Mouse (Mus musculus): Measurements from ENCODE around the gene Zfp740.
"Not testable (repeated sequence)": the region's sequence is repeated elsewhere in the genome, so short reads cannot be mapped to it uniquely, and the experiment has no call there.

Gene Zfp740

DNA sequence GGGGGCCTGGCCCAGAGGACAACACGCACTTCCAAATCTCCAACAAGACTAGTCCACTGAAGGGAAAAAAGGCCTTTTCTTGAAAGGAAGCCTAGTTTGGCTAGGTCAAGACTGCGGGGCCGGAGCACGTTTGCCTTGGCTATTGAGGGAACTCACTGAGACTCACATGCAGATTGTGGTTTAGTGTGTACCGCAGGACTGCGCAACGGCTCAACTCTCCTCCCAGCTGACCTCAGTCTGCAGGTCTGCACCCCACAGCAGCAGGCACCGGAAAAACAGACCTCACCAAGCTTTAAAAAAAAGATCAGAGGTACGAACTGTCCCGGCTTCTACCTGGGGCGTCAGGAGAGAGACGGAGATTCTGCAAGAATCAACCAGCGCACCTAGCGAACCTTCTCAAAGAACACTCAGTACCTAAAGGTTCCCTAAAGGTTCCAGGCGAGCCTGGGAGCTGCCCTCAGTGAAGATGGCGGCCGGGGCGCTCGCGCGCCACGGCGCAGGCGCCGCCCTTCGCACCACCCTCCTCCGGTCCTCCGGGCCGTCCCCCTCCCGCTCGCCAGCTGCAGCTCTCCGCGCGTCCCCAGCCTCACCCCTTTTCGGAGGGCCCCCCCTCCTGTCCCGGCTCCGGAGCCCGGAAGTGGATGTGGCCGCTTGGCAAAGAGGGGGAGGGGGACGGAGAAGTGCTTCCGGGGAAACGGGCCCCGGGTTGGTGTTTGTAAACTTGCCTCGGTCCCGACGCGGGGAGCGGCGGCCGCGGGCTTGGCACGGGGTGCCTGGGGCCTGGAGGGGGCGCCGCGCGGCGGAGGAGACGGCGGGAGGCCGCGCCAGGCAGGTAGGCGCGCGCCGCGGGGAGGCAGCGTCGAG is at the start of gene Zfp740:
TSS of gene Zfp740 (plus strand) at position 279 of the 864 bp plus-strand sequence.
- peak; percentile 94 for DNase-seq

DNA sequence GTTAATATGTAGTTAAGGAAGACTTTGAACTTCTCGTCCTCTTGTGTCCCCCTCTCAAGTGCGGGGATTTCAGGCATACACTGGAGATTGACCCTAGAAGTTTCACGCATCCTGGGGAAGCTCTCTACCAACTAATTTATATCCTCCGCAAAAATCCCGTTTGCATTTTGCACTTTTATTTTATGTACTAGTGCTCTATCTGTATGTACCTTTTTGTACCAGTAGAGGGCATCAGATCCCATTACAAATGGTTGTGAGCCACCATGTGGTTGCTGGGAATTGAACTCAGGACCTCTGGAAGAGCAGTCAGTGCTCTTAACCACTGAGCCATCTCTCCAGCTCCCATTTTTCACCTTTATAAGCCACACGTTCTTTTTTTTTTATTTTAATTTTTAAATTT is 48.0 kb upstream of the Zfp740 start:
- DNase-seq, result not testable (repeated sequence)

GRCm38 (mm10) chr15:102156836-102157235 is 46.2 kb upstream of the Zfp740 start:
- no peak for DNase-seq

DNA sequence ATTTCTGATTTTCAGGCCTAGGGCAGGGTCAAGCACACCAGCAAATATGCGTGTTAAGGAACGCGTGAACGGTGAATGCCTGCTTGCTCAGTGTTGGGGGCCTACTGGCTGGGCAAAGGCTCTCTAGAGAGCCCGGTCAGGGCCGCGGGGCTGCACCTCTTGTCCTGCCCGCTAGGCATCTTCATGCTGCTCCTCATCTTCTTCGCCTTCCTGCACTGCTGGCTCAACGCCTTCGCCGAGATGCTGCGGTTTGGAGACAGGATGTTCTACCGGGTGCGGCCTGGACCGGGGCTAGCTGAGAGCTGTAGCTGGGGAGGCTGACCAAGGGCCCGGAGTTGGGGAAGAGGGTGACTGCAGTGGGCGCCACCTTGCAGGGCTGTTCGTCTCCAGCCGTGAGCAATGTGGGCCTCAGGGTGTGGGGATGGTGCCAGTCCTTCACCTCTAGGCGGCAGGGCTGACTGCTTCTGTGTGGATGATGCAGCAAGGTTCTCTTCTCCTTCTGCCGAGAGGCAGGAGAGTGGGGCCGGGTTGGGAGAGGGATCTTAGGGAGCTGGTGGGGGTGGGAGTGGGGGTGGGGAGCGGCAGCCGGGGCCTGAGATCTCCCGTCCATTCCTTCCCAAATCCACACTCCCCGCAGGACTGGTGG is 42.5 kb upstream of the Zfp740 start:
- DNase-seq, result no peak

GRCm38 (mm10) chr15:102163900-102164693 is 39.0 kb upstream of the Zfp740 start:
- DNase-seq, result no peak

- no peak for DNase-seq
These were observed 37.5 kb upstream of the Zfp740 start for GRCm38 (mm10) chr15:102165468-102166100.

DNA sequence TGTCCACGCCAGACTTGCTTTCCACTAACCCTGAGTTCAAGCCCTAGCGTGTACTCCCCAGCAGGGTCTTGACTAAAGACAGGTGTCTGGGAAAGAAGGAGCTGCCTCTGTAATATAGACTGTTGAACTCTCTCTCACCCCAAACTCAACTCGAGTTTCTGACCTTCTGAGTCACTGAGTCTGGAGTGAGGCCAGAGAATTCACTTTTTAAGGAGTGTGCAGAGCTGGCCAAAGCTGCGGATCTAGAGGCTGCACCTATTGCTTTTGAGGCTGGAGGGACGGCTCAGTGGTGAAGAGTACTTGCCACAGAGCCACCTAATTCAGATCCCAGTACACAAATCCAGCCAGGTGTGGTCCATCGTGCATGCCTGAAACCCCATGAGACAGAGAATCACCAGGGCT is 35.4 kb upstream of the Zfp740 start:
- DNase-seq, result no peak

- no peak for DNase-seq
These were observed 34.0 kb upstream of the Zfp740 start for GRCm38 (mm10) chr15:102169064-102169463.

DNA sequence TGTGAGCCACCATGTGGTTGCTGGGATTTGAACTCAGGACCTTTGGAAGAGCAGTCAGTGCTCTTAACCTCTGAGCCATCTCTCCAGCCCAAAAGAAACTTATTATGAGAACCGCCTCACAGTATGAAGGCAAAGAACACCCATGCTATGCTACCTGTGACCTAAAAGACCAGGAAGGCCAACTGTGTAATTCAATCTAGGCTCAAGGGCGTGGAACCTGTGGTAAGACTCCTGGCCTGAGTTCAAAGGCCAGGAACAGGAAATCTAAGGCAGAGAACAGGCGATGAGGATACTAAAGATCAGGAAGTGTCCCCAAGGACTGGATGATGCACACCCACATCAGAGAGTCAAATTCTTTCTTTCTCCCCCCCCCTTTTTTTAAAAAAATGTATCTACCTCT is 29.5 kb upstream of the Zfp740 start:
- DNase-seq, result no peak

DNA sequence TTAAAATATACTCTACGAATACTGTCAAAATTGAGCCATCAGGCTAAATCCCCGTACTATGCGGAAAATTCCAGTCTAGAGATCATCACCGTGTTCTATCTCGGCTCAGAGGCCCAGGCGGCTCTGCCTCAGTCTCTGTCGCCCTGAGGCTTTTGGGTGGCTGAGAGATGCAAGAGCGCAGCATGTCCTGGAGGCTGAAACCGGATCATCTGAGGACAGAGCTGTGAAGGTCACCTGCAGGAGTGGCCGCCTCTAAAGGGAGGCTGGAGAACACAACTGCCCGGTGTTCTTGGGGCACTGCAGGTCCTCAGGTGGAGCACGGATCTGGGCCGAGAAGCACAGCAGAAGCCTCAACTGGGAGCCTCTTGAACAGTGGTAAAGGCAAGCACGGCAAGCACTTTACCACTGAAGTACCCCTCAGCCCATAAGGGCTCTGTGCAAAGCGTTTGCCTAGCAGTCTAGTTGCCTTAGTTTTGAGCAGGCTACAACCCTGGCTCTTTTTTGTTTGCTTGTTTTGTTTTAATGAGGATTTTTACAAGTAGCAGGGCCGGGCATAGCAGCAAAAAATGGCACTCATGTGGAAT is 27.2 kb upstream of the Zfp740 start:
- DNase-seq, result no peak

- no peak for DNase-seq
These were observed 26.3 kb upstream of the Zfp740 start for GRCm38 (mm10) chr15:102176571-102177316.

GRCm38 (mm10) chr15:102177417-102177816 is 25.6 kb upstream of the Zfp740 start:
- DNase-seq, result no peak

- DNase-seq, result peak; percentile 92
These were observed 24.8 kb upstream of the Zfp740 start for GRCm38 (mm10) chr15:102178279-102178678.

- DNase-seq, result no peak
These were observed 23.9 kb upstream of the Zfp740 start for GRCm38 (mm10) chr15:102179106-102179505.

DNA sequence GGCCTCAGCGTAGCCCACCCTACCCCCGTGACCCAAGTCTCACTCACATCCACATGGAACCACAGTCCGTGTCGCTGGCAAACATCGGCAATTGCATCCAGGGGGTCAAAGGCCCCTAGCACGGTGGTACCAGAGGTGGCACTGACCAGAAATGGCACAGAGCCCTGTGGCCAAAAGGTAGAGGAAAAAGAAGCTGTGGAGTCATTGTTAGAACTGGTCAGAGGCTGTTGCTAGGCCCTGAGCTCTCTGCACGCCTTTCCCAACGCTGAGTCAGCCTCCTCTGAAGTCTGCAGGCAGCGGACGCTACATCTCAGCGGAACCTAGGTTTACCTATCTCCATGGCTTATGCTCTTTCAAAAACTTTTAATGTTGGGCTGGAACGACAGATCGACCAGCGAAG is 23.1 kb upstream of the Zfp740 start:
- no peak for DNase-seq

DNA sequence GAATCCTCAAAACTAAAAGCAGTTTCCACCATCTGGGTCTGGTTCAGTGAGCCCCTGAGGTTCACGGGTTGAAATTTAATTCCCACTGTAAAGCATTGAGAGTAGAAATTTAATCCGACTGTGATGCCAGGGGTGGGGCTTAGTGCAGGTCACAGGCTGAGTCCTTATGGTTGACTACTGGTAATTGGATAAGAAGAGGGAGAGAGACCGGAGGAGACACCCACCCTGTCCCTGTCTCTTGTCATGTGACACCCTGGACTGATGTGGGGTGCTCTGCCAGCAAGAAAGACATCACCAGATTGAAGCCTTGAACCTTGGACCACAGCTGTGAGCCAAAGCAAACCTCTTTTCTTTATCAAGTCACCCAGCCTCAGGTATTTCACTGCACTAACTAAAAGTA is 20.0 kb upstream of the Zfp740 start:
- no peak for DNase-seq

DNA sequence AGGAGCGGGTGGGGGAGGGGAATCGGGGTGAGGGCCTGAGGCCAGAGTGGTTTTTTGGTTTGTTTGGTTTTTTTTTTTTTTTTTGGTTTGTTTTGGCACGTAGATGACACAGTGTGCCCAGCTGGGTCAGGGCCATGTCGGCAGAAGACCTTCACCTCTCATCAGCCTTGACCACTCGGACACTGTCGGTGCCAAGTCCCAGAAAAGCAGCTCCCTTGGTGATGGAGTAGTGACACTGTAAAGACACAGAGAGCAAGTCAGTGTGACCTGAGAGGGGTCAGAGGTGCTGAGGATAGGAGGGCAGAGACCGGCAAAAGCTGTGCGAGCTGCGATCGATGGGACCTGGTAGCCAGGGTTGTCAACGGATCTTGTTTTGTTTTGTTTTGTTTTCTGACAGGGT is 16.8 kb upstream of the Zfp740 start:
- DNase-seq, result no peak

DNA sequence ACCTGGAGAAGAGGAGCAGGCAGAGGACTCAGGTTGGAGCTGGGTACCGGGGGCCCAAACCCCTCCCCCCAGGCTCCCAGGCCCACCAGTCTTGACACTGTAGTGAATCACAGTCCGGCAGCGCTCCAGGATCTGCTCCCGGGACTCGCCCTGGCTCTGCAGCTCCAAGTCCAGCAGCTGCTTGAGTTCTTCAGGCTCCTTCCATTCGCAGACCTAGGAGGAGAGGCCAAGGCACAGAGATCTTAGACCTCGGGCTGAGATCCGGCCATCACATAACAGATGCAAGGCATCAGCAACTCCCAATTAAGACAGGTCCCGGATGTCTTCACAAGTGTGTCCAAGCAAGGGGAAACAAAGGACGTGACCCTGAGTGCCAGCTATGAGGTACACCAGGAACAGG is 15.0 kb upstream of the Zfp740 start:
- no peak for DNase-seq

DNA sequence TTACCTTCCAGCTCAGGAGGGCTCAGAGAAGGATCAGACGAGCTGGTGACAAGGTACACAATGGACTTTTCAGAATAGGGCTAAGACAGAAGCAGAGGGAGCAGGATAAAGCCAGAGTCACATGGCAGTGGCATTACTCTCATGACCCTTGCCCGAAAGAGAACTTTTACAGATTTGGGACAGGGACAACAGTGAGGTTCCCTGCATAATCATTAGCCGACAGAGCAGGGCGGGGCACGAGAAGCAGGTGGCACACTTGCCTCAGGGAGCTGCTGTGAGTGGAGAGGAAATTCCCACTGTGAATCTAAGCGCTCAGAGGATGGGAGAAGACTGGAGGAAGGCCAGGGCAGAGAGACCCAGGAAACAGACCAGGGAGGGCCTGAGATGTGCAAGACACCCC is 14.2 kb upstream of the Zfp740 start:
- no peak for DNase-seq

GRCm38 (mm10) chr15:102191699-102192098 is 11.3 kb upstream of the Zfp740 start:
- DNase-seq, result no peak

GRCm38 (mm10) chr15:102192271-102192812 is 10.7 kb upstream of the Zfp740 start:
- no peak for DNase-seq
